Mouse (Mus musculus) splenic B cell, adult 2 months (primary cell): ENCODE results near the gene Olfml3.
A peak's percentile ranks its signal among the peaks of the same experiment; 100 is the strongest.

Source experiments
- DNase-seq: peaks from one replicate; pipeline ENCODE4 v3.0.0-alpha.2; 2011; ENCODE audit warnings: low read depth, low spot score
- H3K27me3 ChIP-seq: 2 replicates; pipeline ENCODE4 v1.6.1; 2012; ENCODE audit warnings: mild to moderate bottlenecking, low read length, moderate library complexity, mixed read lengths; ENCODE audit not compliant: control insufficient read depth, poor library complexity, insufficient read depth, severe bottlenecking
- H3K36me3 ChIP-seq: 2 replicates; pipeline ENCODE4 v1.6.1; 2012; ENCODE audit warnings: mild to moderate bottlenecking, low read length, moderate library complexity, mixed read lengths; ENCODE audit not compliant: control insufficient read depth, poor library complexity, insufficient read depth, severe bottlenecking

Olfml3 gene

DNA sequence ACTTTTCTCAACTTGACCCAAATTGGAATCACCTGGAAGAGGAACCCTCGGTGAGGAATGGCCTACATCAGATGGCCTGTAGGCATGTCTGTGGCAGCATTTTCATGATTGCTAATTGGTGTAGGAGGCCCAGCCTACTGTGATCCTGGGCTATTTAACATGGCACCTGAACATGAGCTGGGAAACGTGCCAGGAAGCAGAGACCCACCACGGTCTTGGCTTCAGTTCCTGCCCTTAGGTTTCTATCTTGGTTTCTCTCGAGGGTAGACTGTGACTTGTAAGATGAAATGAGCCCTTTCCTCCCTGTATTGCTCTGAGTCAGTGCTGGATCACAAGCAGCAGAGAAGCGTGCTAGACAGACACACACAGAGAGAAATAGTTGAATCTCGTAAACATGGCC is 33.1 kb downstream of the Olfml3 start:
- 0 out of 2 replicates have a peak, but pooled peaks cover 2% of the 10 kb centered on the region for H3K27me3 ChIP-seq
- DNase-seq: no peak
- H3K36me3 ChIP-seq: no peaks in the 10 kb centered on the region

DNA sequence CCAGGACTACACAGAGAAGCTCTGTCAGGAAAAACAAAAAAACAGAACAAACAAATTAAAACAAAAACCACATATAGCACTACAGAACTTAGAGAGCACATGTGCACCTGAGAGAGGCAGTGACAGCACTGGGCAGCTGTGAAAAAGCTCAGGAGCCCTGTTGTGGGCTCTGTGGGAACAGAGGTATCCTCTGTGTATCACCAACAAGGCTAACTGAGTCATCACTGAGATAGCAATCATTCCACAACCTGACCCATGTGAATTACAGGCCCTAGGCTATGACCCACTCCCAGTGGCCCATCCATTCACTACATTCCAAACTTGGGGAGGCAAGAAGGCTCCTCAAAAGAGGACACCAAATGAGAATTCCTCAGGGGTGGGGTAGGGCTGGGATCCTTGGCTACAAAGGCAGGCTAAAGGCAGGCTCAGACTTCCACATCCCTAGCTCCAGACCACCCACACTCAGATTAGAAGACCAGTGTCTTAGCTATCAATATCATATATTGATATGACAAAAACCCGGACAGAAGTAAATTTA is 41.3 kb downstream of the Olfml3 start:
- Histone ChIP-seq H3K27me3 (no peaks in the 10 kb centered on the region), H3K36me3 (no peaks in the 10 kb centered on the region)
- no peak for DNase-seq

DNA sequence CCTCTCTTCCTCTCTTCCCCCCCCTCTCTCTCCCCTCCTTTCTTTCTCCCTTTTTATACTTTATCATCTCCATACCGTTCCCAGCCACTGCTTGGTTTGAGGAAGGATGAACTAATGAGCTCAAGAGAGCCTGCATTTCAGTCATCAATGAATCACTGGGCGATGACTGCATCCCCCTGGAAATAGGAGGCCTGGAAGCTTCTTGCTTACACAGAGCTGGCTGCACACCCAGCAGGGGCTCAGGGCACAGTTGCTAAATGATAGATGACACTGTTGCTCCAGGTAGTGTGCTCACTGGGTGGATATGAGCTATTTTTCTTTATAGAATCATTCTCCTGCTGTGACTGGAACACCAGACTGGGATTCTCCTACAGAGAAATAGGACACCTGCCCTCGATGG is 42.2 kb downstream of the Olfml3 start:
- DNase-seq: no peak
- H3K36me3 ChIP-seq: no peaks in the 10 kb centered on the region

DNA sequence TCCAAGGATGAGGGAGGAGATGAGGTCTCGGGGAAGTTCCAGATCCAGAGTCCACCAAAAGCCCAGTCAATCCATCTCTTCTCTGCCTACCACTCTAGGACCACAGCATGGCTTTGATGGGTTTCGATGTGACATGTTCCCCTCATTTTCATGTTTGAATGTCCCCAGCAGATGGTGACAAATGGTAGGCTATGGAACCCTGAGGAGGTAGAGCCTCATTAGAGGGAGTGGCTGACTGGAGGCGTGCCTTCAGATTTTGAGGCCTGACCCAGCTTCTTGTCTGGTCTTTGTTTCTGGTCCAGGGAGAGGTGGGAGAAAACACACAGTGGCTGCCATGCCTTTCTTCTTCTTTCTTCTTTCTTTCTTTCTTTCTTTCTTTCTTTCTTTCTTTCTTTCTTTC is 47.3 kb downstream of the Olfml3 start:
- Histone ChIP-seq H3K36me3 (no peaks in the 10 kb centered on the region), H3K27me3 (no peaks in the 10 kb centered on the region)
- DNase-seq: peak; percentile 43

More for the DNA sequence above, 42.2 kb downstream of the Olfml3 start:
- H3K27me3 ChIP-seq: no peaks in the 10 kb centered on the region

DNA sequence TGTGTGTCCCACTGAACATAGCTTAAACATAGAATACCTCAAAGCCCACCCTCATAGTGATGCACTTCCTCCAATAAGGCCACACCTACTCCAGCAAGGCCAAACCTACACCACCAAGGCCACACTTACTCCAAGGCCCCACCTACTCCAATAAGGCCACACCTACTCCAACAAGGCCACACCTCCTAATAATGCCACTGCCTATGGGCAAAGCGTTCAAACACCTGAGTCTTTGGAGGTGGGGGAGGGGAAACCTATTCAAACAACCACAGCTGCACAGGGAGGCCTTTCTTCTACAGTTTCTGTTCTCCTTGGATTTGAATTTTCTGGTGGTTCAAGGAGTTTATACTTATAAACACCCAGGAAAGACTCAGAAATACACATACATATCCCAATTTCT is 48.8 kb downstream of the Olfml3 start:
- DNase-seq: no peak
- H3K36me3 ChIP-seq: no peaks in the 10 kb centered on the region
- H3K27me3 ChIP-seq: no peaks in the 10 kb centered on the region

DNA sequence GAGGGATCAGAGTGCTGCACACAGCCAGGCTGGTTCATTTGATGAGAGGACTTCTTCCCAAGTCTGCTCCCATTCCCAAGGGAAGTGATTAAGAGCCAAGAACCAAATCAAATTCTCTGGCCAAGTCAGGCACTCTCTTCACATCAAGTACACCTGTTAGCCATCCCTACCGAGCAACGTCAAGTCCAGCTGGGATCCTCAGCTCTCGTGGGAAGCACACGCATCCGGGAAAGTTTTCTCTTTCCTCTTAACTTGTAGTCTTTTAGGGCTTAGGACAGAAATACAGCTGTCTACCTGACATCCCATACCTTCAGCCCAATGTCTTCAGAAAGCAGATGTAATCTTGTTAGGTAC is 53.9 kb downstream of the Olfml3 start:
- H3K27me3 ChIP-seq: no peaks in the 10 kb centered on the region
- H3K36me3 ChIP-seq: no peaks in the 10 kb centered on the region

DNA sequence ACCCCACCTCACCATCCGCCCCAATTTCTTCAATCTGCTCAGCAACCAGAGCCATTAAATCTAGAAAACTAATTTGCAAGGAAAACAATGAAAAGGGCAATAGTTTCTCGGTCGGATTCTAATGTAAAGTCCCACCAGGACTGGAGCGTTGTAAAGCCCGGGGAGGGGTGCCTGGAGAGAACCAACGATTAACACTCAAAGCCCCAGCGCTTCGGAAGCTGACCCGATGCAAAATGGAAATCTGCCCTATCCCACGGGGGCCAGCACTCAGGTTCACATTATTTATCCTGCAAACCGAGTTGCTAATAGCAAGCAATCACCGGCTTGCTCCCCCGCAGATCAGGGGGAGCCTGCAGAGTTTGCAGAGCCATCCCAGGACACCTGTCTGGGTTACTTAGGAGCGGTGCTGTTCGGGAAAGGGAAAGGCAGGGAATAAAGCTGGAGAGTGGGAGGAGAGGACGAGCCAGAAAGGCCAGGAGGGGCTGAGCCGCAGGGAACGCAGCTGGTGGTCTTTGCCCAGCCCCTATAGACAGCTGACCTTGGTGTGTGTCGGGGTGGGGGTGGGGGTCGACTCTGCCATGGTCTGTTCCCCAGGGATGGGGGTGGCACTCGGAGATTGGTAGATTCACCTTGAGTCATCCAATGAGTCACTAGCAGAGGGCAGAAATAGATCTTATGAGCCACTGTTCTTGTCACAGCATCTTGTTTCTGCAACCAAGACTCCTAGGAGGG is 54.4 kb downstream of the Olfml3 start:
- no peak for DNase-seq
- no peaks in the 10 kb centered on the region for H3K36me3 ChIP-seq
- no peaks in the 10 kb centered on the region for H3K27me3 ChIP-seq

More for the DNA sequence above, 53.9 kb downstream of the Olfml3 start:
- DNase-seq: no peak

DNA sequence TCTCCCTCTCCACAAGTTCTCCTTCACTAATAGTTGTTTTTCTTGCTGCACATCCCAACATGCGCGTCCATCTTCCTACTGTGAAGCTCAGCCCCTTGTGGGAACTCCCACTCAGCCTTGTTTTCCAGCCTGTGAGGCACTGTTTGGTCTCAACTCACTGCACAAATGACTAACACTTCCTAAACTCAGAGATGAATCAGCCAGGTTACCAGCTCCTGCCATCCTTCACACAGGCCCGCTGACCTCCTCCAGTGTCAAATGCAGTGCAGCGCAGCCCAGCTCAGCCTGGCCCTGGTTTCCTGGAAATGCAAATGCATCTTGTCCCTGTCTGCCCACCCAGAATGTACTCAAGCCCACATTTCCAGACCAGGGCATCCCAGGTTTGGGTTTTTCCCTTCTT is 55.3 kb downstream of the Olfml3 start:
- no peaks in the 10 kb centered on the region for H3K36me3 ChIP-seq
- no peaks in the 10 kb centered on the region for H3K27me3 ChIP-seq
- DNase-seq: no peak

DNA sequence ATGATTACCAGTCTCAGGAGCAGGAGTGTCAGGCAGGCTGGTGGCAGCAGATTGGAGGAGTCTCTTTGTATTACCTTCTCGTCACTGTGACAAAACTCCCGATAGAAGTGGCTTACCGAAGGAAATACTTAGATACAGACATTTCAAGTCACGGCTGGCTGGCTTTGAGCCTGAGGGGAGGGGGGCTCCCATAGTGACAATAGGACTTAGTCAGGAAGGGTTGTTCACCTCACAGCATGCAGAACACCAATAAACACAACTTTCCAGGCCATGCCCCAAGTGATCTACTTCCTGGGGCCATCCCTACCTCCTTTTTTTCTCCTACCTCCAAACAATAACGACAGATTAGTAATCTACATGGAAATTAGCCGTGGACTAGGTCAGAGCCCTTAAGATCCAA is 59.0 kb downstream of the Olfml3 start:
- Histone ChIP-seq H3K27me3 (no peaks in the 10 kb centered on the region), H3K36me3 (no peaks in the 10 kb centered on the region)
- no peak for DNase-seq

DNA sequence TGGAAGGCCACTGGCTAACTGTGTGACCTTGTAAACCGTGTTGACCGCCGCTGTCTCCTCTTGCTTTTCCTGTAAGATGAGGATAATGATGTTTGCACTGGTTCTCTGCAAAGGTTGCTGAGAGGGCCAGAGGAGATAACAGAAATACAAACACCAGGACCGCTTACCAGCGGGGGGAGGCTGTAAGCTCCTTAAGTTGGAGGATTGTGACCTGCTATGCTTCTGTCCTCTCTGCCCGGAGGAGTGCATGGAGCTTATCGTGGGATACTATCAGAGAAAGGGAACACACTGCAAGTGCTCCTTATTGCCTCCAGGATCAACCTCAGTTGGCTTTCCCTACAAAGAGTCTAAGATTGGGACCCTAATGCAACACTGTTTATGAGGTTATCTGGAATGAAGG is 65.1 kb downstream of the Olfml3 start:
- Histone ChIP-seq H3K27me3 (no peaks in the 10 kb centered on the region), H3K36me3 (no peaks in the 10 kb centered on the region)
- no peak for DNase-seq
